Mouse (Mus musculus) CH12.LX (cell line): ENCODE measurements around the gene BC005537.

ENCODE experiments used
- CTCF ChIP-seq, 2 experiments: IDR thresholded peaks in 1 of 2; conservative IDR thresholded peaks in 1 of 2; 2 replicates each; pipeline ENCODE4 v1.5.1; 2011 to 2012; ENCODE audit warnings: low read depth in 2 of 2, low read length in 2 of 2, improper control_type of control experiment in 1 of 2, inconsistent platforms in 1 of 2, mild to moderate bottlenecking in 1 of 2, moderate library complexity in 1 of 2
- ELF1 ChIP-seq: IDR thresholded peaks from 2 replicates; pipeline ENCODE4 v1.6.1; 2014; ENCODE audit warnings: low read depth, mild to moderate bottlenecking, inconsistent platforms, low read length, improper control_type of control experiment
- MAX ChIP-seq: IDR thresholded peaks from 2 replicates; pipeline ENCODE4 v1.6.1; 2011; ENCODE audit warnings: low read length, improper control_type of control experiment
- POLR2A ChIP-seq: IDR thresholded peaks from 2 replicates; pipeline ENCODE4 v1.6.1; 2011; ENCODE audit warnings: low read depth, mild to moderate bottlenecking, improper control_type of control experiment, low read length

GRCm38 (mm10) chr13:24806079-24806478 lies 4.6 kb downstream of the BC005537 start:
- no peak for TF ChIP-seq CTCF (conservative IDR thresholded peaks at IDR 0.05 in 1 of 2, IDR thresholded peaks at IDR 0.05 in 1 of 2; ENCODE audit: low read depth in 2 of 2, low read length in 2 of 2)
- TF ChIP-seq ELF1: no peak
- TF ChIP-seq MAX: no peak
- no peak for TF ChIP-seq POLR2A
